Mouse (Mus musculus): ENCODE measurements around the gene Tcap.

Tcap gene

GRCm38 (mm10) chr11:98384721-98385637 is 1.4 kb downstream of the Tcap start:
- DNase-seq (ENCODE audit: low read depth, low spot score) = no peak
- Histone ChIP-seq H3K27me3 (ENCODE audit: control insufficient read depth, insufficient read depth, low read length, poor library complexity, severe bottlenecking) (no peaks in the 10 kb centered on the region), H3K36me3 (ENCODE audit: control insufficient read depth, insufficient read depth, low read length, poor library complexity, severe bottlenecking) (peaks cover 1% of the 10 kb centered on the region)

DNA sequence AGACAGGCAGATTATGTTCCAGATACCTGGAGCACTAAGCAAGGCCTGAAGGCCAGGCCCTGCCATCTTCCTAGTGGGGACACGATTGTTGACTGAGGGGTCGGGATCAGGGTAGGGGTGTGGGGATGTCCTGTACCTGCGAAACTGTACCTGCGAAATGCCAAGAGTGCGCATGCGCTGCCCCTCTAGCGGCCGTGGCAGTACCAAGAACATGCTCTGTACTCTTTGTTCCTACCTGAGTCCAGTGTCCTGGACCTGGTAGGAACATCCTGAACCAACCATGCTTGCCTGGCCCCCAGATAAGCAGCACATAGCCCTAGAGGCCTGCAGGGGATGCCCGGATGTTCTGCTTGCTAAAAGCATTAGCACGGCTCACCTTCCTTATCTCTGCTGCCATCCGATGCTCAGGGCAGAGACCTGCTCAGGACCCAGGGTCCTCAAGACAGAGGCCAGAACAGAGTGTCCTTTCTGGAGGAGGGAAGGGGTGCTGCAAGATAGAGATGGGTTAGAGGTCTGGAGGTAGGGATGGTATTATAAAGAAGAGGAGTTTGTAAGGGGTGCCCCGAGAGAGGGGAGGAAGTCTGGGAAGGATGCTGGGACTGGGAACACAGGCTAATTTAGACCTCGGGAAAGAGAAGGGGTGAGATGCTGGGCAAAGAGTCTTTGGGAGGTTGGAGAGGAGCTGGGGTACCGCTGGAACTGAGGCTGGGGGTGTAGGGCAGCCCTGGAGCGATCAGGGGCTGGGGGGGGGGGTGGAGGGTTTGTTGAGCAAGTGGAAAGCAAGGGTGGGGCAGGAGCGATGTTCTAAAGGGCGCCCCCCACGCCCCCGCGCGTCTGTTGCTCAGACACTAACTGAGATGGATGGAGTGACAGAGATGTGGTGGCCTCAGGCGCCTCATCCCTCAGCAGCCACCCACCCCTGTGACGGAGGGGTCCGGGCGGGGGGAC is 2.3 kb downstream of the Tcap start, which contains the start of gene Pnmt:
Pnmt (plus strand) TSS at position 813 of the 948 bp plus-strand sequence.
- Histone ChIP-seq H3K36me3 (ENCODE audit: control insufficient read depth, insufficient read depth, low read length, poor library complexity, severe bottlenecking) (no peaks in the 10 kb centered on the region), H3K27me3 (ENCODE audit: control insufficient read depth, insufficient read depth, low read length, poor library complexity, severe bottlenecking) (no peaks in the 10 kb centered on the region)
- no peak for DNase-seq (ENCODE audit: low read depth, low spot score)

DNA sequence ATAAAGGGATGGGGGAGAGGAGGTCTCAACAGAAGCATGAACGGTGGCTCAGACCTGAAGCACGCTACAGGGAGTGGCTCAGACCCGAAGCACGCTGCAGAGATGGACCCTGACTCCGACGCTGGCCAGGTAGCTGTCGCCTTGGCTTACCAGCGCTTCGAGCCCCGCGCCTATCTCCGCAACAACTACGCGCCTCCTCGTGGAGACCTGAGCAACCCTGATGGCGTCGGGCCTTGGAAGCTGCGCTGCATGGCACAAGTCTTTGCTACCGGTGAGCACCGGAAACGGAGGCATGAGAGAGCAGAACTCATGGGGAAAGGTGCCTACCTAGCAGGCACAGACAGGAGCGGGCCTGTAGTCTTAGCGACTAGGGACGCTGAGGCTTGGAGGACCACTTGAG is 3.0 kb downstream of the Tcap start:
- no peak for DNase-seq (ENCODE audit: low read depth, low spot score)
- no peaks in the 10 kb centered on the region for H3K36me3 ChIP-seq (ENCODE audit: control insufficient read depth, insufficient read depth, low read length, poor library complexity, severe bottlenecking)
- no peaks in the 10 kb centered on the region for H3K27me3 ChIP-seq (ENCODE audit: control insufficient read depth, insufficient read depth, low read length, poor library complexity, severe bottlenecking)

GRCm38 (mm10) chr11:98387056-98387577 is 3.5 kb downstream of the Tcap start:
- Histone ChIP-seq H3K27me3 (ENCODE audit: control insufficient read depth, insufficient read depth, low read length, poor library complexity, severe bottlenecking) (no peaks in the 10 kb centered on the region), H3K36me3 (ENCODE audit: control insufficient read depth, insufficient read depth, low read length, poor library complexity, severe bottlenecking) (no peaks in the 10 kb centered on the region)
- DNase-seq (ENCODE audit: low read depth, low spot score) = no peak

- no peak for DNase-seq (ENCODE audit: low read depth, low spot score)
- Histone ChIP-seq H3K36me3 (ENCODE audit: control insufficient read depth, insufficient read depth, low read length, poor library complexity, severe bottlenecking) (no peaks in the 10 kb centered on the region), H3K27me3 (ENCODE audit: control insufficient read depth, insufficient read depth, low read length, poor library complexity, severe bottlenecking) (no peaks in the 10 kb centered on the region)
Observed at GRCm38 (mm10) chr11:98388282-98388681, 4.7 kb downstream of the Tcap start.

DNA sequence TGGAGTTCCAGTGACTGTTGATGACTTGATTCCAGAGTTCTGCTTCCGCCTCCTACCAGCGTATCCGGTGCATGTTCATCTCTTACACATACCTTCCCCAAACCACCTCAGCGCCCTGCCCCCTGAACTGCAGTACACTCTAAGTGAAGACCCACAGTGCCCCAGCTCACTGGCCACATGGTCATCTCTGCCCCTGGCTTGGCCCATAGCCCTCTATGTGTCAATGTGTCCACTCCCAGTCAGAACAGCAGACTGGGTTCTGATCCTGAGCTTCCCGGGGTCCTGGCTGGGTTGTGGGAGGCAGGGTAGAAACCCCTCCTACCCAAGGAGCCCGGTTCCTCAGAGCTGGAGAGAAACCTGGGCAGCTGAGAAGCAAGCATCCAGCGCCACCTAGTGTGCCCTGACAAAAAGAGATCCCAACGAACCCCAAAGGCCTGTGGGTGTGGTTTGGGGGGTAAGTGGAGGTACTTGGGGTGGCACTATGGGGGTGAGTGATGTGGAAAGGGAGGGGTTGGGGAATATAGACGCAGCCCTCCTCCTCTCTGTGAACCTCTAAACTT is 5.7 kb downstream of the Tcap start:
- DNase-seq (ENCODE audit: low read depth, low spot score) = peak; percentile 68
- Histone ChIP-seq H3K27me3 (ENCODE audit: control insufficient read depth, insufficient read depth, low read length, poor library complexity, severe bottlenecking) (no peaks in the 10 kb centered on the region), H3K36me3 (ENCODE audit: control insufficient read depth, insufficient read depth, low read length, poor library complexity, severe bottlenecking) (no peaks in the 10 kb centered on the region)

- Histone ChIP-seq H3K27me3 (ENCODE audit: control insufficient read depth, insufficient read depth, low read length, poor library complexity, severe bottlenecking) (no peaks in the 10 kb centered on the region), H3K36me3 (ENCODE audit: control insufficient read depth, insufficient read depth, low read length, poor library complexity, severe bottlenecking) (no peaks in the 10 kb centered on the region)
- DNase-seq (ENCODE audit: low read depth, low spot score) = no peak
Observed at GRCm38 (mm10) chr11:98390141-98390540, 6.5 kb downstream of the Tcap start.

- no peaks in the 10 kb centered on the region for H3K36me3 ChIP-seq (ENCODE audit: control insufficient read depth, insufficient read depth, low read length, poor library complexity, severe bottlenecking)
- no peaks in the 10 kb centered on the region; the same call in 1 of the 2 replicates for H3K27me3 ChIP-seq (ENCODE audit: control insufficient read depth, insufficient read depth, low read length, poor library complexity, severe bottlenecking)
- DNase-seq (ENCODE audit: low read depth, low spot score) = no peak
Observed at GRCm38 (mm10) chr11:98392034-98392433, 8.4 kb downstream of the Tcap start.

- no peak for DNase-seq (ENCODE audit: low read depth, low spot score)
- H3K27me3 ChIP-seq (ENCODE audit: control insufficient read depth, insufficient read depth, low read length, poor library complexity, severe bottlenecking) = no peaks in the 10 kb centered on the region; the same call in 1 of the 2 replicates
- no peaks in the 10 kb centered on the region for H3K36me3 ChIP-seq (ENCODE audit: control insufficient read depth, insufficient read depth, low read length, poor library complexity, severe bottlenecking)
Observed at GRCm38 (mm10) chr11:98392645-98393044, 9.0 kb downstream of the Tcap start.

DNA sequence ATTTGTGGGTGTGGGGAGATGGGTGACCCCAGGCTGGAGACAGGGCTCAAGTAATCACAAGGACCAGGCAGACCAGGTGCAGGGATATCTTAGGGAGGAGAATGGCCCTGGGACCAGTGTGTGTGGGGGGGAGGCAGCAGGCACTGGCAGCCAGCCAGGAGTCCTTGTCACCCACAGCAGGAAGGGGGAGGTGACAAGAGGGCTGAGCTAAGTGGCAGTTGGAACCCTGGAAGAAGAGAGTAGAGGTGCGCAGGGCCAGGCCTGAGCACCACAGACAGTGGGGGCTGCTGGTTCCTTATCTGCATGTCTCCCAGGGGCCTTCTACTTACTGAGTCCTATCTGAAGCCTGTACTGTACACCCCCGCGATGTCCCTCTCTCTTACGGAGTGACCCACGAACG is 9.7 kb downstream of the Tcap start:
- Histone ChIP-seq H3K36me3 (ENCODE audit: control insufficient read depth, insufficient read depth, low read length, poor library complexity, severe bottlenecking) (no peaks in the 10 kb centered on the region), H3K27me3 (ENCODE audit: control insufficient read depth, insufficient read depth, low read length, poor library complexity, severe bottlenecking) (no peaks in the 10 kb centered on the region; the same call in 1 of the 2 replicates)
- DNase-seq (ENCODE audit: low read depth, low spot score) = no peak

DNA sequence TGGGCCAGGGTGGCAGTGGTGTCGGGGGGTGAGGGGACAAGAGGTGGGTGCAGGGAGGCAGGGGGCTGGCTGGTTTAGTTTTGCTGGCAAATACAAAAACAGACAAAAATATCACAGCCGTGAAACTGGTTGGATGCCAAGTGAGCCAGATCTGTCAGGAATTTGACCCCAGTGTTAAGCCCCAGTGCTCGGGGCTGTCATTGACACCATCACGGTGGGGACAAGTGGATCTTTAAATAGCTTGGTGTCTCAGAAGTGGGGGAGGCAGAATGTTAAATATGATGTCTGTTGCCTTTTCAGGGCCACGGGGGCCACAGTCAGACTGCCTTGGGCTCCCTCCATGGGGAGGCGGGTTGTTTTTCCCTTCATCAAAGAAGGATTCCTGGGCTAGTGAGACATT is 10.7 kb downstream of the Tcap start:
- no peak for DNase-seq (ENCODE audit: low read depth, low spot score)
- Histone ChIP-seq H3K27me3 (ENCODE audit: control insufficient read depth, insufficient read depth, low read length, poor library complexity, severe bottlenecking) (no peaks in the 10 kb centered on the region; the same call in 1 of the 2 replicates), H3K36me3 (ENCODE audit: control insufficient read depth, insufficient read depth, low read length, poor library complexity, severe bottlenecking) (no peaks in the 10 kb centered on the region)

- no peak for DNase-seq (ENCODE audit: low read depth, low spot score)
- H3K27me3 ChIP-seq (ENCODE audit: control insufficient read depth, insufficient read depth, low read length, poor library complexity, severe bottlenecking) = no peaks in the 10 kb centered on the region; the same call in 1 of the 2 replicates
- no peaks in the 10 kb centered on the region for H3K36me3 ChIP-seq (ENCODE audit: control insufficient read depth, insufficient read depth, low read length, poor library complexity, severe bottlenecking)
Observed at GRCm38 (mm10) chr11:98395041-98395440, 11.4 kb downstream of the Tcap start.

GRCm38 (mm10) chr11:98397946-98398345 is 14.3 kb downstream of the Tcap start:
- Histone ChIP-seq H3K27me3 (ENCODE audit: control insufficient read depth, insufficient read depth, low read length, poor library complexity, severe bottlenecking) (no peaks in the 10 kb centered on the region; the same call in 1 of the 2 replicates), H3K36me3 (ENCODE audit: control insufficient read depth, insufficient read depth, low read length, poor library complexity, severe bottlenecking) (no peaks in the 10 kb centered on the region)
- no peak for DNase-seq (ENCODE audit: low read depth, low spot score)

DNA sequence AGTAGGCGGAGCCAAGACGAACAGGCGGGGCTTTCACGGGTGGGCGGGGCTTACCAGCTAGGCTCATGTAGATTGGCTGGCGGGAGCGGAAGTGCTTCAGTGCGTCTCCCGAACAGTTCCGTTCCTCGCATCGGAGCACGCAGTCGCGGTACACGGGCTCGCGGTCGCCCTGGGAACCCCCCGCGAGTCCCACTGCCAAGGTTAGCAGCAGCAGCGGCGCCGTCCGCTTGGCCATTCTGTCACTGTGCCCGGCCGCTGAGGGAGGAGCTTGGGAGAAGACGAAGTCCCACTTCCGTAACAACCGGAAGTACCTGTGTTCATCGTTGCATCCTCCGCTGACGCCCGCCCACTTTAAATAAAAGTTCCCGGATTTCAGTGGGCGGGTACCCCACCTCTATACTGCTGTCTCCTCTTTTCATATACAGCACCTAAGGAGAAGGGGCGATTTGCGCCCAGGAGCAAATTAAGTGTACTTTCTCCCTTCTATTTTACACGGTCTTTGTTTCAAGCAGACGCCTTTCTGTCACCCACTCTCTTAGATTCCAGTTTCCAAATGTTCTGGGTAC is 16.6 kb downstream of the Tcap start, which contains the start of gene Pgap3:
Pgap3 (minus strand) TSS at position 330 of the 566 bp plus-strand sequence.
- DNase-seq (ENCODE audit: low read depth, low spot score) = peak; percentile 96
- Histone ChIP-seq H3K27me3 (ENCODE audit: control insufficient read depth, insufficient read depth, low read length, poor library complexity, severe bottlenecking) (no peaks in the 10 kb centered on the region; the same call in 1 of the 2 replicates), H3K36me3 (ENCODE audit: control insufficient read depth, insufficient read depth, low read length, poor library complexity, severe bottlenecking) (no peaks in the 10 kb centered on the region)

Data from splenic B cell, adult 2 months (primary cell).